Mouse (Mus musculus): ENCODE measurements at regions not wholly inside any gene's neighbourhood (a gene's known extent, or its start where the extent isn't known, plus 50 kb on each side); places are given as distances from the start of the nearest gene placed in this dataset.

- no peaks in the 10 kb centered on the region for H3K9me3 ChIP-seq
- H3K4me2 ChIP-seq, result no peak overlapping the region
- no peak for ATAC-seq (ENCODE audit: borderline replicate concordance, extremely low read depth, low FRiP score, low TSS enrichment)
- 0 out of 2 replicates have a peak, but pooled peaks cover 1% of the 10 kb centered on the region for H3K4me1 ChIP-seq
- no peak overlapping the region for H3K27ac ChIP-seq
- 73% methylated on average over 6 of the region's 6 CpGs for WGBS
- H3K9ac ChIP-seq, result no peak overlapping the region
- no peak overlapping the region for H3K4me3 ChIP-seq
- no peaks in the 10 kb centered on the region for H3K36me3 ChIP-seq
- no peaks in the 10 kb centered on the region for H3K27me3 ChIP-seq
Observed at GRCm38 (mm10) chr1:185052700-185053099, 53.3 kb upstream of the Mark1 start.

- no peak overlapping the region for H3K4me3 ChIP-seq
- no peak overlapping the region for H3K27ac ChIP-seq
- H3K4me1 ChIP-seq, result 0 out of 2 replicates have a peak, but pooled peaks cover 6% of the 10 kb centered on the region
- ATAC-seq (ENCODE audit: borderline replicate concordance, extremely low read depth, low FRiP score, low TSS enrichment), result no peak
- H3K9ac ChIP-seq, result no peak overlapping the region
- H3K9me3 ChIP-seq, result no peaks in the 10 kb centered on the region
- no peak overlapping the region for H3K4me2 ChIP-seq
- H3K36me3 ChIP-seq, result no peaks in the 10 kb centered on the region
- WGBS, result 76% methylated on average over 2 of the region's 2 CpGs
- H3K27me3 ChIP-seq, result no peaks in the 10 kb centered on the region
Observed at GRCm38 (mm10) chr1:185049980-185050379, 50.6 kb upstream of the Mark1 start.
